Mouse (Mus musculus) CH12.LX (cell line): ENCODE measurements around the gene Zfp827. TPM values are rescaled to one million over a fixed set of nuclear protein-coding genes. Genes with fewer than 3 reads are reported as not detected.

Experiments
- DNase-seq: peaks from one replicate; pipeline ENCODE4 v3.0.0-alpha.2; 2013; ENCODE audit errors: extremely low read depth
- H3K27ac ChIP-seq: 2 replicates; pipeline ENCODE4 v1.5.1; 2012; ENCODE audit warnings: low read depth, mild to moderate bottlenecking, control low read depth, moderate library complexity; ENCODE audit not compliant: insufficient read depth
- H3K27me3 ChIP-seq: replicated peaks from 2 replicates; pipeline ENCODE3; 2012; ENCODE audit warnings: inconsistent platforms
- H3K36me3 ChIP-seq, 2 experiments: replicated peaks in 1 of 2; 2 replicates each; pipeline versions ENCODE3 to v1.6.1; 2012; ENCODE audit warnings: inconsistent platforms in 1 of 2, low read length in 1 of 2, mild to moderate bottlenecking in 1 of 2, mixed read lengths in 1 of 2, moderate library complexity in 1 of 2; ENCODE audit not compliant: control insufficient read depth in 1 of 2, insufficient read depth in 1 of 2
- H3K4me1 ChIP-seq, 2 experiments: 2 replicates each; pipeline ENCODE4 v1.6.1; 2012; ENCODE audit warnings: inconsistent platforms in 1 of 2, moderate library complexity in 1 of 2; ENCODE audit not compliant: insufficient read depth in 2 of 2, control insufficient read depth in 1 of 2
- H3K4me2 ChIP-seq: 2 replicates; pipeline ENCODE4 v1.6.1; 2012; ENCODE audit warnings: low read depth, mild to moderate bottlenecking, control low read depth; ENCODE audit not compliant: poor library complexity, insufficient read depth, severe bottlenecking
- H3K4me3 ChIP-seq, 3 experiments: fragments of 150-350 bp in 1 of 3; sonication (generic) in 1 of 3; replicated peaks in 1 of 3; 2 replicates each; pipeline versions ENCODE3 to v1.5.1; 2011 to 2012; ENCODE audit warnings: low read depth in 2 of 3, low read length in 2 of 3, mild to moderate bottlenecking in 2 of 3, moderate library complexity in 2 of 3, control low read depth in 1 of 3, improper control_type of control experiment in 1 of 3, inconsistent platforms in 1 of 3, mixed read lengths in 1 of 3; ENCODE audit not compliant: poor library complexity in 1 of 3
- H3K79me2 ChIP-seq: replicated peaks from 2 replicates; pipeline ENCODE4 v1.6.1; 2012; ENCODE audit warnings: mild to moderate bottlenecking, moderate library complexity; ENCODE audit not compliant: control insufficient read depth, poor library complexity, insufficient read depth, severe bottlenecking; ENCODE audit errors: extremely low read depth
- H3K9ac ChIP-seq: 2 replicates; pipeline ENCODE4 v1.6.1; 2012; ENCODE audit warnings: low read depth, mild to moderate bottlenecking, control low read depth, moderate library complexity; ENCODE audit not compliant: insufficient read depth
- H3K9me3 ChIP-seq: replicated peaks from 2 replicates; pipeline ENCODE3; 2012; ENCODE audit warnings: low read length, inconsistent platforms, mixed read lengths
- CHD1 ChIP-seq: IDR thresholded peaks from 2 replicates; pipeline ENCODE4 v1.6.1; 2012; ENCODE audit warnings: low read depth, low read length, improper control_type of control experiment, inconsistent platforms
- CTCF ChIP-seq, 2 experiments: IDR thresholded peaks in 1 of 2; conservative IDR thresholded peaks in 1 of 2; 2 replicates each; pipeline ENCODE4 v1.5.1; 2011 to 2012; ENCODE audit warnings: low read depth in 2 of 2, low read length in 2 of 2, improper control_type of control experiment in 1 of 2, inconsistent platforms in 1 of 2, mild to moderate bottlenecking in 1 of 2, moderate library complexity in 1 of 2
- E2F4 ChIP-seq: IDR thresholded peaks from 2 replicates; pipeline ENCODE4 v1.6.1; 2011; ENCODE audit warnings: low read depth, low read length, improper control_type of control experiment; ENCODE audit not compliant: insufficient replicate concordance
- ELF1 ChIP-seq: IDR thresholded peaks from 2 replicates; pipeline ENCODE4 v1.6.1; 2014; ENCODE audit warnings: low read depth, mild to moderate bottlenecking, inconsistent platforms, low read length, improper control_type of control experiment
- EP300 ChIP-seq: IDR thresholded peaks from 2 replicates; pipeline ENCODE4 v1.6.1; 2011; ENCODE audit warnings: low read length, improper control_type of control experiment
- ETS1 ChIP-seq: conservative IDR thresholded peaks from 2 replicates; pipeline ENCODE4 v1.6.1; 2012; ENCODE audit warnings: low read depth, mild to moderate bottlenecking, inconsistent platforms, low read length, improper control_type of control experiment, moderate library complexity
- GABPA ChIP-seq: IDR thresholded peaks from 2 replicates; pipeline ENCODE4 v1.6.1; 2012; ENCODE audit warnings: low read depth, low read length, improper control_type of control experiment, inconsistent platforms; ENCODE audit not compliant: insufficient replicate concordance
- JUN ChIP-seq: IDR thresholded peaks from 2 replicates; pipeline ENCODE4 v1.6.1; 2011; ENCODE audit warnings: low read depth, mild to moderate bottlenecking, low read length, improper control_type of control experiment, moderate library complexity; ENCODE audit not compliant: insufficient read depth
- MAX ChIP-seq: IDR thresholded peaks from 2 replicates; pipeline ENCODE4 v1.6.1; 2011; ENCODE audit warnings: low read length, improper control_type of control experiment
- MXI1 ChIP-seq: IDR thresholded peaks from 2 replicates; pipeline ENCODE4 v1.6.1; 2011; ENCODE audit warnings: mild to moderate bottlenecking, low read depth, low read length, improper control_type of control experiment
- NRF1 ChIP-seq: IDR thresholded peaks from 2 replicates; pipeline ENCODE4 v1.6.1; 2014; ENCODE audit warnings: low read depth, mild to moderate bottlenecking, inconsistent platforms, low read length, improper control_type of control experiment, moderate library complexity
- PAX5 ChIP-seq: IDR thresholded peaks from 2 replicates; pipeline ENCODE4 v1.6.1; 2012; ENCODE audit warnings: low read length, inconsistent platforms, mixed read lengths
- RCOR1 ChIP-seq: conservative IDR thresholded peaks from 2 replicates; pipeline ENCODE4 v1.6.1; 2012; ENCODE audit warnings: low read depth, mild to moderate bottlenecking, inconsistent platforms, low read length, improper control_type of control experiment
- SIN3A ChIP-seq: IDR thresholded peaks from 2 replicates; pipeline ENCODE4 v1.6.1; 2012; ENCODE audit warnings: low read length, improper control_type of control experiment, inconsistent platforms
- SMC3 ChIP-seq: IDR thresholded peaks from 2 replicates; pipeline ENCODE4 v1.6.1; 2011; ENCODE audit warnings: low read depth, low read length, improper control_type of control experiment
- TBP ChIP-seq: conservative IDR thresholded peaks from 2 replicates; pipeline ENCODE4 v1.6.1; 2011; ENCODE audit warnings: low read depth, low read length, improper control_type of control experiment
- UBTF ChIP-seq: IDR thresholded peaks from 2 replicates; pipeline ENCODE4 v1.6.1; 2012; ENCODE audit warnings: low read depth, mild to moderate bottlenecking, inconsistent platforms, low read length, improper control_type of control experiment, moderate library complexity
- USF1 ChIP-seq: IDR thresholded peaks from 2 replicates; pipeline ENCODE4 v1.6.1; 2014; ENCODE audit warnings: low read depth, mild to moderate bottlenecking, inconsistent platforms, low read length, improper control_type of control experiment
- USF2 ChIP-seq: conservative IDR thresholded peaks from 2 replicates; pipeline ENCODE4 v1.6.1; 2011; ENCODE audit warnings: low read depth, low read length, improper control_type of control experiment
- ZC3H11A ChIP-seq: IDR thresholded peaks from 2 replicates; pipeline ENCODE4 v1.6.1; 2012; ENCODE audit warnings: low read depth, mild to moderate bottlenecking, inconsistent platforms, low read length, improper control_type of control experiment
- ZKSCAN1 ChIP-seq: IDR thresholded peaks from 2 replicates; pipeline ENCODE4 v1.6.1; 2012; ENCODE audit warnings: low read depth, inconsistent platforms, low read length, improper control_type of control experiment, borderline replicate concordance
- ZMIZ1 ChIP-seq: IDR thresholded peaks from 2 replicates; pipeline ENCODE4 v1.6.1; 2012; ENCODE audit warnings: low read depth, mild to moderate bottlenecking, inconsistent platforms, low read length, improper control_type of control experiment
- dilution Hi-C: fragments of 300-500 bp; cut with MboI; formaldehyde crosslinking; loops from 2 replicates; pipeline ENCODE4 v1.14.3; 2020; ENCODE audit warnings: low sequenced_read_pairs; ENCODE audit not compliant: extremely low pct_unique_long_range_greater_than_20kb, extremely low pct_ligation_motif_present
- in situ Hi-C: fragments of 300-500 bp; cut with MboI; formaldehyde crosslinking; loops from 3 replicates; pipeline ENCODE4 v1.14.3; 2019; ENCODE audit warnings: low sequenced_read_pairs, low pct_ligation_motif_present, low pct_unique_long_range_greater_than_20kb, mixed read lengths
- polyA plus RNA-seq: library from polyadenylated mRNA; unstranded; fragments of >175 nt; gene quantifications from 2 replicates; pipeline ENCODE4 v1.2.1, GENCODE M21; 2012; ENCODE audit warnings: low read depth; ENCODE audit not compliant: insufficient read length
- total RNA-seq, 2 experiments: library from RNA; depleted of rRNA; stranded (reverse); fragments of 300-350 nt in 1 of 2; fragments of >200 nt in 1 of 2; gene quantifications; 2 replicates each; pipeline ENCODE4 v1.2.3; 2012 to 2014

Gene Zfp827
- total and polyA plus RNA-seq, 3 experiments = 4.3 to 11.1 (median 7.8) TPM

GRCm38 (mm10) chr8:79226046-79226445, 197.8 kb downstream of the Zfp827 start:
- TF ChIP-seq CTCF (conservative IDR thresholded peaks at IDR 0.05 in 1 of 2, IDR thresholded peaks at IDR 0.05 in 1 of 2; ENCODE audit: low read depth in 2 of 2, low read length in 2 of 2) = no peak
- no peak for TF ChIP-seq ZC3H11A
- TF ChIP-seq SIN3A = no peak
- TF ChIP-seq NRF1 = no peak
- TF ChIP-seq TBP = no peak
- no peak for TF ChIP-seq ELF1
- peak overlapping the region; percentile 22 to 38 (median 36) for H3K4me3 ChIP-seq
- peak overlapping the region; percentile 68 for H3K9ac ChIP-seq
- in situ Hi-C loops = no loop called here
- H3K4me2 ChIP-seq = peak overlapping the region; percentile 80
- peaks cover 15% of the 10 kb centered on the region for H3K9me3 ChIP-seq
- DNase-seq = peak; percentile 7
- no peaks in the 10 kb centered on the region for H3K79me2 ChIP-seq
- dilution Hi-C loops = no loop called here
- H3K27me3 ChIP-seq = no peaks in the 10 kb centered on the region
- H3K36me3 ChIP-seq = peaks cover 7 to 27% of the 10 kb centered on the region in 2 experiments
- H3K4me1 ChIP-seq = peaks cover 3 to 23% of the 10 kb centered on the region in 2 experiments; a peak in 3 of 4 replicates
- H3K27ac ChIP-seq = no peak overlapping the region

- Histone ChIP-seq H3K27ac (no peak overlapping the region), H3K4me1 (peaks cover 3 to 23% of the 10 kb centered on the region in 2 experiments; a peak in 3 of 4 replicates), H3K9ac (no peak overlapping the region), H3K36me3 (peaks cover 7 to 30% of the 10 kb centered on the region in 2 experiments), H3K79me2 (no peaks in the 10 kb centered on the region), H3K9me3 (peaks cover 17% of the 10 kb centered on the region), H3K27me3 (no peaks in the 10 kb centered on the region), H3K4me2 (no peak overlapping the region), H3K4me3 (no peak overlapping the region)
- no peak for DNase-seq
- dilution Hi-C loops (no loop called here), in situ Hi-C loops (no loop called here)
- TF ChIP-seq GABPA = no peak
- TF ChIP-seq MAX = no peak
- no peak for TF ChIP-seq E2F4
- TF ChIP-seq JUN = no peak
- no peak for TF ChIP-seq ETS1
- TF ChIP-seq ELF1 = no peak
- no peak for TF ChIP-seq RCOR1
- no peak for TF ChIP-seq SMC3
- no peak for TF ChIP-seq USF2
- TF ChIP-seq MXI1 = no peak
- no peak for TF ChIP-seq PAX5
- no peak for TF ChIP-seq EP300
- TF ChIP-seq UBTF = no peak
- TF ChIP-seq USF1 = no peak
- TF ChIP-seq CHD1 = no peak
- no peak for TF ChIP-seq ZMIZ1
- no peak for TF ChIP-seq ZKSCAN1
- TF ChIP-seq CTCF (conservative IDR thresholded peaks at IDR 0.05 in 1 of 2, IDR thresholded peaks at IDR 0.05 in 1 of 2; ENCODE audit: low read depth in 2 of 2, low read length in 2 of 2) = no peak
Measured at GRCm38 (mm10) chr8:79227194-79227593, 199.0 kb downstream of the Zfp827 start.
